ENCODE assay signal across 10 mouse cellular contexts in genomic region chr17:73225442-73225841, GRCm38 (mm10).
DNase-seq lines count a peak whose midpoint lies in the region; ATAC-seq and TF ChIP-seq lines count a peak whose summit lies in the region.
"Had no signal": no experiment of that assay in that cellular context is flagged by ENCODE, and none has a peak within 500 bp of the region (broad histone marks: within the 10 kb centered on the region; RNA-seq: fewer than 3 reads in every experiment).

No protein-coding gene starts in this region.

- H3K4me3 ChIP-seq in heart, adult 2 months = no peak overlapping the region
- no peak overlapping the region for H3K4me3 ChIP-seq in midbrain, embryonic 12.5 days
- no peak overlapping the region for H3K4me3 ChIP-seq in midbrain, embryonic 11.5 days (ENCODE audit: low read depth, low read length)
- H3K4me3 ChIP-seq in limb, embryonic 10.5 days = no peak overlapping the region
- no peak overlapping the region for H3K4me3 ChIP-seq in olfactory bulb, adult 2 months (ENCODE audit: insufficient read depth, low read depth, low read length)
- H3K4me3 ChIP-seq: layer of hippocampus, adult 2 months had no signal

- peaks cover 9% of the 10 kb centered on the region for H3K4me1 ChIP-seq in heart, adult 2 months (ENCODE audit: control insufficient read depth, insufficient read depth, low read length)
- H3K4me1 ChIP-seq in midbrain, embryonic 12.5 days = peaks cover 25% of the 10 kb centered on the region
- peaks cover 3% of the 10 kb centered on the region; the same call in 1 of the 2 replicates for H3K4me1 ChIP-seq in midbrain, embryonic 11.5 days (ENCODE audit: control insufficient read depth, insufficient read depth, low read length)
- H3K4me1 ChIP-seq in limb, embryonic 10.5 days = peaks cover 22% of the 10 kb centered on the region
- H3K4me1 ChIP-seq in olfactory bulb, adult 2 months (ENCODE audit: control insufficient read depth, insufficient read depth, low read length) = peaks cover 13% of the 10 kb centered on the region

- H3K79me2 ChIP-seq in heart, adult 2 months (replicated peaks; ENCODE audit: control insufficient read depth, insufficient read depth, low read length) = no peaks in the 10 kb centered on the region

- peak overlapping the region; percentile 31; the same call in 1 of the 2 replicates for H3K9ac ChIP-seq in heart, adult 2 months (ENCODE audit: low read depth, low read length)
- no peak overlapping the region for H3K9ac ChIP-seq in midbrain, embryonic 12.5 days (replicated peaks)
- no peak overlapping the region for H3K9ac ChIP-seq in midbrain, embryonic 11.5 days (ENCODE audit: low read length)

- DNase-seq in heart, adult 2 months = no peak
- DNase-seq in heart, adult 9 months (ENCODE audit: low spot score in 2 of 2) = no peak
- DNase-seq in midbrain, embryonic 11.5 days (ENCODE audit: low spot score, missing footprints) = no peak
- no peak for DNase-seq in limb, embryonic 10.5 days (ENCODE audit: low spot score)
- DNase-seq in frontal cortex, adult 2 months (ENCODE audit: extremely low spot score in 1 of 2, low spot score in 1 of 2) = no peak
- DNase-seq in left cerebral cortex, adult 8-10 months (ENCODE audit: low spot score in 2 of 2) = no peak
- DNase-seq: thymus, postnatal 4 days had no signal

- H3K27ac ChIP-seq in heart, adult 2 months = peak overlapping the region; percentile 78
- H3K27ac ChIP-seq in midbrain, embryonic 12.5 days (replicated peaks) = peak overlapping the region; percentile 61
- no peak overlapping the region for H3K27ac ChIP-seq in midbrain, embryonic 11.5 days (ENCODE audit: low read depth, low read length)
- H3K27ac ChIP-seq in limb, embryonic 10.5 days = peak overlapping the region; percentile 61
- peak overlapping the region; percentile 71; the same call in 1 of the 2 replicates for H3K27ac ChIP-seq in olfactory bulb, adult 2 months (ENCODE audit: insufficient read depth, low read depth, low read length)

- TF ChIP-seq CTCF in heart, adult 2 months (IDR thresholded peaks at IDR 0.05) = no peak
- TF ChIP-seq CTCF in olfactory bulb, adult 2 months (IDR thresholded peaks at IDR 0.05; ENCODE audit: insufficient read depth, low read depth, low read length) = no peak

- no peak for TF ChIP-seq EP300 in heart, adult 2 months (IDR thresholded peaks at IDR 0.05; ENCODE audit: insufficient read depth, low read depth, low read length)

- H3K4me2 ChIP-seq in midbrain, embryonic 12.5 days (replicated peaks) = no peak overlapping the region
- no peak overlapping the region for H3K4me2 ChIP-seq in midbrain, embryonic 11.5 days

- peaks cover 19% of the 10 kb centered on the region for H3K36me3 ChIP-seq in heart, adult 2 months (ENCODE audit: control insufficient read depth, insufficient read depth, low read length)
- no peaks in the 10 kb centered on the region for H3K36me3 ChIP-seq in midbrain, embryonic 12.5 days
- H3K36me3 ChIP-seq in midbrain, embryonic 11.5 days (ENCODE audit: control insufficient read depth, insufficient read depth, low read length) = no peaks in the 10 kb centered on the region
- H3K36me3 ChIP-seq in limb, embryonic 10.5 days = no peaks in the 10 kb centered on the region

- H3K27me3 ChIP-seq in heart, adult 2 months (ENCODE audit: control insufficient read depth, insufficient read depth, low read length) = no peaks in the 10 kb centered on the region
- no peaks in the 10 kb centered on the region for H3K27me3 ChIP-seq in midbrain, embryonic 12.5 days
- H3K27me3 ChIP-seq in midbrain, embryonic 11.5 days (ENCODE audit: control insufficient read depth, insufficient read depth, low read length) = no peaks in the 10 kb centered on the region
- no peaks in the 10 kb centered on the region for H3K27me3 ChIP-seq in limb, embryonic 10.5 days (ENCODE audit: low read depth, poor library complexity, severe bottlenecking)

- TF ChIP-seq POLR2A in heart, adult 2 months (IDR thresholded peaks at IDR 0.05; ENCODE audit: insufficient read depth, low read depth, low read length) = no peak
- TF ChIP-seq POLR2A in olfactory bulb, adult 2 months (IDR thresholded peaks at IDR 0.05; ENCODE audit: insufficient read depth, low read depth, low read length) = no peak

- ATAC-seq in midbrain, embryonic 12.5 days (ENCODE audit: low FRiP score, low read depth) = no peak
- no peak for ATAC-seq in midbrain, embryonic 11.5 days (ENCODE audit: low FRiP score)

- intact Hi-C loops in heart, adult 2 months (cut with DNase I) = loop anchor here (5.0 kb wide), 3 partner anchors 118 to 248 kb away; partner anchors contain the start of gene Lclat1

- no peaks in the 10 kb centered on the region for H3K9me3 ChIP-seq in midbrain, embryonic 12.5 days
- no peaks in the 10 kb centered on the region for H3K9me3 ChIP-seq in midbrain, embryonic 11.5 days (ENCODE audit: control insufficient read depth, low read length)
- H3K9me3 ChIP-seq in limb, embryonic 10.5 days (replicated peaks) = no peaks in the 10 kb centered on the region
